Mouse (Mus musculus) erythroblast, embryonic 14.5 days (primary cell): ENCODE data around the gene Prdm11. TPM values are rescaled to one million over a fixed set of nuclear protein-coding genes. Genes with fewer than 3 reads are reported as not detected.

ENCODE experiments used
- H3K27me3 ChIP-seq: 2 replicates; pipeline ENCODE4 v1.6.1; 2012; ENCODE audit warnings: inconsistent platforms; ENCODE audit not compliant: control insufficient read depth
- H3K36me3 ChIP-seq: 2 replicates; pipeline ENCODE4 v1.6.1; 2012; ENCODE audit warnings: mild to moderate bottlenecking, inconsistent platforms; ENCODE audit not compliant: control insufficient read depth
- H3K4me1 ChIP-seq: 2 replicates; pipeline ENCODE4 v1.6.1; 2012; ENCODE audit warnings: inconsistent platforms; ENCODE audit not compliant: control insufficient read depth
- H3K4me3 ChIP-seq: replicated peaks from 2 replicates; pipeline ENCODE3; 2012; ENCODE audit warnings: moderate library complexity, mild to moderate bottlenecking, inconsistent platforms
- H3K9me3 ChIP-seq: 2 replicates; pipeline ENCODE4 v1.6.1; 2012; ENCODE audit warnings: low read length, inconsistent platforms, mixed read lengths; ENCODE audit not compliant: control insufficient read depth
- GATA1 ChIP-seq: IDR thresholded peaks from 2 replicates; pipeline ENCODE4 v1.6.1; 2012; ENCODE audit warnings: low read length, inconsistent platforms, mixed read lengths
- TAL1 ChIP-seq: IDR thresholded peaks from 3 replicates; pipeline ENCODE4 v1.6.1; 2012; ENCODE audit warnings: low read length, inconsistent platforms, mixed read lengths
- polyA plus RNA-seq: library from polyadenylated mRNA; stranded (reverse); fragments of >175 nt; gene quantifications from 2 replicates; pipeline ENCODE4 v1.2.3, GENCODE M21; 2012

The Prdm11 gene
- polyA plus RNA-seq, 1 experiment = 0.58 TPM

GRCm38 (mm10) chr2:93018854-93019253, 27.1 kb downstream of the Prdm11 start:
- no peak for TF ChIP-seq GATA1
- no peak for TF ChIP-seq TAL1
- Histone ChIP-seq H3K27me3 (peaks cover 4% of the 10 kb centered on the region; the same call in 1 of the 2 replicates), H3K4me3 (no peak overlapping the region)

GRCm38 (mm10) chr2:93017151-93017550, 28.8 kb downstream of the Prdm11 start:
- TF ChIP-seq GATA1 (no peak), TAL1 (no peak)
- peaks cover 6% of the 10 kb centered on the region for H3K36me3 ChIP-seq
- no peak overlapping the region for H3K4me3 ChIP-seq
- H3K9me3 ChIP-seq = no peaks in the 10 kb centered on the region
- peaks cover 4% of the 10 kb centered on the region; the same call in 1 of the 2 replicates for H3K27me3 ChIP-seq
- H3K4me1 ChIP-seq = peaks cover 35% of the 10 kb centered on the region

More at GRCm38 (mm10) chr2:93018854-93019253, 27.1 kb downstream of the Prdm11 start:
- Histone ChIP-seq H3K9me3 (no peaks in the 10 kb centered on the region), H3K36me3 (no peaks in the 10 kb centered on the region), H3K4me1 (peaks cover 18% of the 10 kb centered on the region)

- Histone ChIP-seq H3K4me3 (peak overlapping the region; percentile 65), H3K36me3 (peaks cover 16% of the 10 kb centered on the region), H3K27me3 (peaks cover 4% of the 10 kb centered on the region; the same call in 1 of the 2 replicates), H3K4me1 (peaks cover 46% of the 10 kb centered on the region), H3K9me3 (no peaks in the 10 kb centered on the region)
- TF ChIP-seq GATA1 = no peak
Observed at GRCm38 (mm10) chr2:93015041-93015440, 30.9 kb downstream of the Prdm11 start.

GRCm38 (mm10) chr2:93014093-93014937, 31.7 kb downstream of the Prdm11 start:
- no peaks in the 10 kb centered on the region for H3K9me3 ChIP-seq
- TF ChIP-seq TAL1 (no peak), GATA1 (no peak)
- H3K27me3 ChIP-seq = peaks cover 4% of the 10 kb centered on the region; the same call in 1 of the 2 replicates
- H3K4me3 ChIP-seq = peak overlapping the region; percentile 65
- peaks cover 50% of the 10 kb centered on the region for H3K4me1 ChIP-seq
- peaks cover 16% of the 10 kb centered on the region for H3K36me3 ChIP-seq

- H3K9me3 ChIP-seq = no peaks in the 10 kb centered on the region
- peaks cover 4% of the 10 kb centered on the region; the same call in 1 of the 2 replicates for H3K27me3 ChIP-seq
- TF ChIP-seq GATA1 (no peak), TAL1 (no peak)
- peak overlapping the region; percentile 65 for H3K4me3 ChIP-seq
- H3K4me1 ChIP-seq = peaks cover 58% of the 10 kb centered on the region
- peaks cover 21% of the 10 kb centered on the region for H3K36me3 ChIP-seq
Observed at GRCm38 (mm10) chr2:93013415-93014092, 32.4 kb downstream of the Prdm11 start.

- H3K4me1 ChIP-seq = peaks cover 63% of the 10 kb centered on the region
- peaks cover 21% of the 10 kb centered on the region for H3K36me3 ChIP-seq
- TF ChIP-seq GATA1 (no peak), TAL1 (no peak)
- H3K4me3 ChIP-seq = no peak overlapping the region
- no peaks in the 10 kb centered on the region for H3K9me3 ChIP-seq
- H3K27me3 ChIP-seq = peaks cover 4% of the 10 kb centered on the region; the same call in 1 of the 2 replicates
Observed at GRCm38 (mm10) chr2:93012976-93013375, 33.0 kb downstream of the Prdm11 start.

- H3K9me3 ChIP-seq = no peaks in the 10 kb centered on the region
- H3K4me1 ChIP-seq = peaks cover 73% of the 10 kb centered on the region
- H3K36me3 ChIP-seq = peaks cover 21% of the 10 kb centered on the region
- no peak overlapping the region for H3K4me3 ChIP-seq
- peaks cover 4% of the 10 kb centered on the region; the same call in 1 of the 2 replicates for H3K27me3 ChIP-seq
- no peak for TF ChIP-seq GATA1
- TF ChIP-seq TAL1 = no peak
Observed at GRCm38 (mm10) chr2:93011933-93012332, 34.0 kb downstream of the Prdm11 start.

- no peaks in the 10 kb centered on the region for H3K9me3 ChIP-seq
- peaks cover 21% of the 10 kb centered on the region for H3K36me3 ChIP-seq
- no peak overlapping the region for H3K4me3 ChIP-seq
- H3K4me1 ChIP-seq = peaks cover 76% of the 10 kb centered on the region
- TF ChIP-seq TAL1 (no peak), GATA1 (no peak)
- H3K27me3 ChIP-seq = peaks cover 4% of the 10 kb centered on the region; the same call in 1 of the 2 replicates
Observed at GRCm38 (mm10) chr2:93011465-93011864, 34.5 kb downstream of the Prdm11 start.

GRCm38 (mm10) chr2:93007967-93008685, 37.8 kb downstream of the Prdm11 start:
- Histone ChIP-seq H3K27me3 (no peaks in the 10 kb centered on the region), H3K9me3 (no peaks in the 10 kb centered on the region), H3K36me3 (peaks cover 28% of the 10 kb centered on the region), H3K4me1 (peaks cover 55% of the 10 kb centered on the region), H3K4me3 (no peak overlapping the region)
- TF ChIP-seq GATA1 = no peak
- TF ChIP-seq TAL1 = no peak
